Mouse (Mus musculus) liver, embryonic 12.5 days (tissue): ENCODE data around the gene Tpcn2. TPM values are rescaled to one million over a fixed set of nuclear protein-coding genes. Genes with fewer than 3 reads are reported as not detected.

Experiments
- ATAC-seq: fragments of 200-750 bp; cut with Nextera tagmentation; 2 replicates; pipeline ENCODE4 v1.8.0; 2017; ENCODE audit warnings: moderate number of reproducible peaks, mild to moderate bottlenecking, moderate library complexity
- H3K27ac ChIP-seq: fragments of 300-500 bp; sonication (generic); 2 replicates; pipeline ENCODE4 v1.5.1; 2016; ENCODE audit warnings: mild to moderate bottlenecking
- H3K27me3 ChIP-seq: fragments of 300-500 bp; sonication (generic); replicated peaks from 2 replicates; pipeline ENCODE4 v1.6.1; 2016; ENCODE audit warnings: mild to moderate bottlenecking, moderate library complexity
- H3K36me3 ChIP-seq: fragments of 300-500 bp; sonication (generic); 2 replicates; pipeline ENCODE4 v1.6.1; 2016; ENCODE audit warnings: mild to moderate bottlenecking, moderate library complexity
- H3K4me1 ChIP-seq: fragments of 300-500 bp; sonication (generic); 2 replicates; pipeline ENCODE4 v1.6.1; 2016
- H3K4me2 ChIP-seq: fragments of 300-500 bp; sonication (generic); 2 replicates; pipeline ENCODE4 v1.6.1; 2016; ENCODE audit warnings: mild to moderate bottlenecking, moderate library complexity
- H3K4me3 ChIP-seq: fragments of 300-500 bp; sonication (generic); 2 replicates; pipeline ENCODE4 v1.5.1; 2016; ENCODE audit warnings: mild to moderate bottlenecking, moderate library complexity
- H3K9ac ChIP-seq: fragments of 300-500 bp; sonication (generic); 2 replicates; pipeline ENCODE4 v1.6.1; 2016; ENCODE audit warnings: mild to moderate bottlenecking, moderate library complexity
- H3K9me3 ChIP-seq: fragments of 300-500 bp; sonication (generic); replicated peaks from 2 replicates; pipeline ENCODE4 v1.6.1; 2016; ENCODE audit warnings: mild to moderate bottlenecking, moderate library complexity
- WGBS: fragments of 180-500 bp; shearing (Covaris S2); methylation state at CpG from one replicate; pipeline ENCODE4 v1.1.7; 2016; ENCODE audit not compliant: insufficient replicate concordance; 5-methylcytosine and 5-hydroxymethylcytosine counted together
- polyA plus RNA-seq: library from polyadenylated mRNA; unstranded; fragments of >200 nt; fragmentation: Nextera tagmentation; extraction: Ambion mirVana; gene quantifications from 2 replicates; pipeline ENCODE4 v1.2.1, GENCODE M21; 2016

Tpcn2 gene
- polyA plus RNA-seq, 1 experiment from 2014 or later, result 2.9 TPM

DNA sequence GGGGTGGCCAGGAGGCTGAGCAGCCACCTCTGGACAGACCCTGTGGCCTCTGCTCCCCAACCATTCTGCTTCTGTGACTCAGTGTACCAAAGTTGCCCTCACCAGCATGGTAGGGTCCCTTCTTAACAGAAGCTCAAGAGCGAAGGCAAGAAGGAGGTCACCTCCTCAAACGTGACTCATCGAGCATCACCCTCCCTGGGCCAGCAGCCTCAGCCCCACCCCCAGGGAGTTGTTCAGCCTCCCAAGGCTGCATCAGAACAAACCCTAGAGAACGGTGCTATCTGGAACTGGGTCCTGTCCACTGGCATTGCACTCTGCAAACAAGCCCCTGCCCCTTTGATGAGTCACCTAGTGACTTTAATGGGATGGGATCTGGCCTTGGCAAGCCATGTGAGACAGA is 25.1 kb upstream of the Tpcn2 start:
- Histone ChIP-seq H3K9ac (no peak overlapping the region), H3K9me3 (no peaks in the 10 kb centered on the region), H3K4me2 (no peak overlapping the region), H3K27ac (no peak overlapping the region), H3K4me1 (no peaks in the 10 kb centered on the region), H3K4me3 (no peak overlapping the region), H3K36me3 (no peaks in the 10 kb centered on the region), H3K27me3 (peaks cover 15% of the 10 kb centered on the region; the same call in 1 of the 2 replicates)
- WGBS, result 45% methylated on average over 4 of the region's 4 CpGs
- ATAC-seq, result no peak

DNA sequence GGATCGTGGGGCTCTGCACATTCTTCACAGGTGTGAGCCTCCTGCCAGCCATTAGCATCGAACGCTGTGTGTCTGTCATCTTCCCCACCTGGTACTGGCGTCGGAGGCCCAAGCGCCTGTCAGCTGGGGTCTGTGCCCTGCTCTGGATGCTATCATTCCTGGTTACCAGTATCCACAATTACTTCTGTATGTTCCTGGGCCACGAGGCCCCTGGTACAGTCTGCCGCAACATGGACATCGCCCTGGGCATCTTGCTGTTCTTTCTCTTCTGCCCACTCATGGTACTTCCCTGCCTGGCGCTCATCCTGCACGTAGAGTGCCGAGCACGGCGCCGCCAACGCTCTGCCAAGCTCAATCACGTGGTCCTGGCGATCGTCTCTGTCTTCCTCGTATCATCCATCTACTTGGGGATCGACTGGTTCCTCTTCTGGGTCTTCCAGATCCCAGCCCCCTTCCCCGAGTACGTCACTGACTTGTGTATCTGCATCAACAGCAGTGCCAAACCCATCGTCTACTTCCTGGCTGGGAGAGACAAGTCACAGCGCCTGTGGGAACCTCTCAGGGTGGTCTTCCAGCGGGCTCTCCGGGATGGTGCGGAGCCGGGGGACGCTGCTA is 24.4 kb upstream of the Tpcn2 start:
- no peak for ATAC-seq

DNA sequence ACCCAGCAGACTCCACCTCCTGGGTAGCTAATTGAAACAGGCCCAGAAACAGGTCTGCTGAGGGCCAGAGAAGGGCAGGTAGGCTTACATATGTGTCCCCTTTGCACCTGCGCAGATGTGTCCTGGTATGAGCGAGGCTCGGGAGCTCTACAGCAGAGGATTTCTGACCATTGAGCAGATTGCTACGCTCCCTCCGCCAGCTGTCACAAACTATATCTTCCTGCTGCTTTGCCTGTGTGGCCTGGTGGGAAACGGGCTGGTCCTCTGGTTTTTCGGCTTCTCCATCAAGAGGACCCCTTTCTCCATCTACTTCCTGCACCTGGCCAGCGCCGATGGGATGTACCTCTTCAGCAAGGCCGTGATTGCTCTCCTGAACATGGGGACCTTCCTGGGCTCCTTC is 23.8 kb upstream of the Tpcn2 start:
- Histone ChIP-seq H3K4me3 (no peak overlapping the region), H3K4me1 (peaks cover 9% of the 10 kb centered on the region), H3K27me3 (peaks cover 15% of the 10 kb centered on the region; the same call in 1 of the 2 replicates), H3K9me3 (no peaks in the 10 kb centered on the region), H3K4me2 (no peak overlapping the region), H3K36me3 (no peaks in the 10 kb centered on the region), H3K27ac (no peak overlapping the region), H3K9ac (no peak overlapping the region)
- ATAC-seq, result no peak
- 68% methylated on average over 10 of the region's 10 CpGs for WGBS

More for the DNA sequence above, 24.4 kb upstream of the Tpcn2 start:
- 54% methylated on average over 30 of the region's 30 CpGs for WGBS
- no peaks in the 10 kb centered on the region for H3K36me3 ChIP-seq
- H3K27me3 ChIP-seq, result peaks cover 15% of the 10 kb centered on the region; the same call in 1 of the 2 replicates
- H3K4me3 ChIP-seq, result no peak overlapping the region
- H3K9me3 ChIP-seq, result no peaks in the 10 kb centered on the region
- no peak overlapping the region for H3K4me2 ChIP-seq
- no peak overlapping the region for H3K9ac ChIP-seq
- peaks cover 3% of the 10 kb centered on the region; the same call in 1 of the 2 replicates for H3K4me1 ChIP-seq
- no peak overlapping the region for H3K27ac ChIP-seq

DNA sequence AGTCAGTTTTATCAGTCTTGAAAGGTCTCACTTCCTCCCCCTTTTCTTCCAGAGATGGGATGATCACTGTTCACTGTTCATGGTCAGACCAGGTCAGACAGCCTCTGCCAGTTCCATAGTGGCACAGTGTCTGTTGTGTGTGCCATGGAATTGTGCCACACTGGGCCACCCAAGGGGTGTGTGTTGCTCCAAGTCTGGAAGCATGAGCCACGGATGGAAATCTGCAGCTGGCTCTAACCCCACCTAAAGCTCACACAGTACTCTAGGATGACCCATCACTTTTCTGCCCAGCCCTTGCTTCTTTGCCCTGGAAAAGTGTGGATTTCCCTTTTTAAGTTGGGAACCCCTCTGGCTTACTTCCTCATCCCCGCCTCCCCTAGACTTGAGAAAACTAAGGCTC is 20.3 kb upstream of the Tpcn2 start:
- WGBS, result 55% methylated on average over 2 of the region's 2 CpGs

DNA sequence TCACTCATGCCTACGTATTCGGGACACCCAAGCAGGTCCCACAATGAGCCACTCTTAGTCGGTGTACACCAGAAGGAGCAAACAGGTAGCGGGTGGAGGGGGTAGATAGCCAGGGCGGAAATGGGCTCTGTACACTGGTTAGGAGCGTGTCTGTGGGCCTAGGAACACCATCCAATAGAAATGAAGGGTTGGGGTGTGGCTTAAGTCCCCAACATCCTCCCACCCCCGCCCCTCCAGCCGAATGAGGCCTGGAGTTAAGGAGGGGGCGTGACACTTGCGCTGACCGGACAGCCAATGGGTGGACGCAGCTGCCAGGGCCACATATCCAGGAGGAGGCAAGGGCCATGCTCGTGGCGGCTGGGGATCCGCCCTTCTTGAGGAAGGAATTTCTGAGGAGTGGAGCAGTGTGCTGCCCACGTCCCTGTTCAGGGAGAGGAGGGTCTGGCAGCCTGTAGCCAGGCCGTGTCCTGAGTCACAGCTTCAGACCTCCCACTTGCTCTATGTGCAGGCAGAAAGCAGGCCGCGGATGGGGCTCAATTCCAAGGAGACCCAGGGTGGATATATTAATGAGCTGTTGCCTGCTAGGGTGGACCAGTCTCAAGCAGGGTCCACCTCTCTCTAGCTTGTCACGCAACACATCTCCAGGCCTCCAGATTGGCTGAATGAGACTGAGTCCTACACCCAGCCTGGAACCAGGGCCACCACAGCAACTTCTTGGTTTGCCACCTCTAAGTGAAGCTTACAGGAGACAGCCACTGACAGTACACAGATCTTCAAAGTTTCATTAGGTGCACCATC is 18.9 kb upstream of the Tpcn2 start:
- no peaks in the 10 kb centered on the region for H3K9me3 ChIP-seq
- peak overlapping the region; percentile 56 for H3K4me2 ChIP-seq
- H3K9ac ChIP-seq, result 0 out of 2 replicates have a peak overlapping the region, but pooled peaks have one; percentile 4
- peak; percentile 88 for ATAC-seq
- peak overlapping the region; percentile 13; the same call in 1 of the 2 replicates for H3K4me3 ChIP-seq
- 8% methylated on average over 20 of the region's 20 CpGs for WGBS
- H3K4me1 ChIP-seq, result peaks cover 17% of the 10 kb centered on the region
- H3K36me3 ChIP-seq, result no peaks in the 10 kb centered on the region
- H3K27ac ChIP-seq, result no peak overlapping the region
- H3K27me3 ChIP-seq, result peaks cover 21% of the 10 kb centered on the region; the same call in 1 of the 2 replicates

More for the DNA sequence above, 20.3 kb upstream of the Tpcn2 start:
- Histone ChIP-seq H3K9me3 (no peaks in the 10 kb centered on the region), H3K4me1 (peaks cover 17% of the 10 kb centered on the region), H3K27ac (no peak overlapping the region), H3K36me3 (no peaks in the 10 kb centered on the region), H3K27me3 (peaks cover 29% of the 10 kb centered on the region; the same call in 1 of the 2 replicates), H3K9ac (no peak overlapping the region), H3K4me2 (no peak overlapping the region), H3K4me3 (no peak overlapping the region)
- no peak for ATAC-seq

DNA sequence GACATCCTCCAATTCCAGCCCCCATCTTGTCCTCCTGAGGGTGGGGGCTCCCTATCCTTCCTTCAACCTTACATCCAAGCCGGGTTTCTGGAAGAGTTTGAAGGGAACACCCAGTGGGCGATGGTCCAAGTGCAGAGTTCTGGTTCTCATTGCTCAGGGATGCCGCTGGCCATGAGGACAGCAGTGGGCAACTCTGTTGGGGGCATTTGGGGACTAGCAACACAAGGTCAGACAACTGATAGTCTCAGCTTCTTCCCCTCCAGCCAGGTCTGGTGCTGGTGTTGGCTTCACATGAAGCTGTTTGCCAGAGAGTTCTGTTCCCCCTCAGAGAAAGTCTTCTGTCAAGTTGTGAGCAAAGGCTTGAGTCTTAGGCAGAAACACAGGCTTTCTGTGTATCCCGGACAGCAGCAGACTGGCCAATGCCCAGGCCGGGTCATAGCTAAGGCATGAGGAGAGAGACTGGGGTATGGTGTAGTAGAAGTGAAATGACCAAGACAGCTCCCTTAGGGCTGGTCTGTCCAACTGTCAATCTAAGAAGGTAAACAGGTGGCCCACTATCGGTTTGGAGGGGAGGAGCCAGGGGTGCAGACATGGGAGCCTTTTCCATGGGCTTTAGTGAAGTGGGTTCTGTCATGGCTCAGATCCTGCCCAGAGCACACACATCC is 17.7 kb upstream of the Tpcn2 start:
- H3K4me3 ChIP-seq, result no peak overlapping the region
- H3K27me3 ChIP-seq, result peaks cover 24% of the 10 kb centered on the region; the same call in 1 of the 2 replicates
- no peak overlapping the region for H3K27ac ChIP-seq
- peaks cover 17% of the 10 kb centered on the region for H3K4me1 ChIP-seq
- ATAC-seq, result no peak
- no peak overlapping the region for H3K4me2 ChIP-seq
- no peak overlapping the region for H3K9ac ChIP-seq
- no peaks in the 10 kb centered on the region for H3K36me3 ChIP-seq
- H3K9me3 ChIP-seq, result no peaks in the 10 kb centered on the region
- 69% methylated on average over 6 of the region's 6 CpGs for WGBS

DNA sequence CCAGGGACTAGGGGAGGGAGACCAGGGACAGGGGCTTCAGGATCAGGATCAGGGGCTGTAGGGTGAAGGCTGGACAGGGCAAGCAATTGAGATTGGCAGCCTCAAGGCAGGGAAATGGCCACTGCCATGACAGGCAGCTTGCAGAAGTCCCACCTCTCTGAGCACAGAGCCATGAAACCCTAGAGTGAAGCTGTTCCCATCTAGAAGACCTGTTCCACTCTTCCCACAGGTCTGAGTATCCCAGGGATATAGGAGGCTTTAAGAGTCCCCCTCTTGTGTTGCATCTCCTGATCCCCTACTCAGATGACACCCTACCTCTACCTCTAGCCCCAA is 17.2 kb upstream of the Tpcn2 start:
- no peaks in the 10 kb centered on the region for H3K9me3 ChIP-seq
- H3K36me3 ChIP-seq, result no peaks in the 10 kb centered on the region
- no peak overlapping the region for H3K4me2 ChIP-seq
- no peak overlapping the region for H3K27ac ChIP-seq
- H3K27me3 ChIP-seq, result peaks cover 24% of the 10 kb centered on the region; the same call in 1 of the 2 replicates
- H3K9ac ChIP-seq, result no peak overlapping the region
- no peak overlapping the region for H3K4me3 ChIP-seq
- ATAC-seq, result no peak
- peaks cover 17% of the 10 kb centered on the region for H3K4me1 ChIP-seq

DNA sequence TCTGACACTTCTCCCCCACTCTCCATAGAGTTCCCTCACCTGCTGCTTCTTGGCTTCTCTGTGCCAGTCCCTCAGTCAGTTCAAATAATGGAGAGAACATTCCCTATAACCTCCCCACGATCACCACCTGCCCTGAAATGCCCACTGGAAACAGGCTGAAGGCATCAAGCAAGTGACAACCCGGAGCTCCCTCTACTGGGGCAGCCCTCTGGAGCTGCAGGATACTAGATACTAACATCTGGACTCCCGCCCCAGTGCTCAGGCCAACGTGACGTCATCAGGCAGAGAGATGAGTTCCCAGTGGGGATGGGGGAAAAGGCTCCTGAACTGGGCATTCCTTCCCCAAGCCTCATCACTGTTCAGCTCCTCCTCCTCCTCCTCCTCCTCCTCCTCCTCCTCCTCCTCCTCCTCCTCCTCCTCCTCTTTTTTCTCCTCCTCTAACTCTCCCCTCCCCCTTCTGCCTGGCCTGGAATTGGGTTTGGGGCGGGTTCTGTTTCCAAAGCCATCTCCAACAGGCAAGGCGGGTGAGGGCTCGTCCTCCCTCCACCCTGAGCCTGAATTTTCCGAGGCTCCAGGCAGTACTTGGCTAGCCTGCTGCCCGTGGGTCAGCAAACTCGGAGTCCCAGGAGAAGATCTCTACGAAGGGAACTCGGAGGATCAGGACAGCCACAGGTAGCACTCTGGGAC is 16.7 kb upstream of the Tpcn2 start, which contains the start of gene Mrgprf:
TSS of gene Mrgprf (plus strand) at position 508 of the 687 bp plus-strand sequence.
- no peak within 1 kb of the TSS for H3K4me3 ChIP-seq
- H3K9ac ChIP-seq, result no peak within 1 kb of the TSS
- H3K27ac ChIP-seq, result no peak within 1 kb of the TSS
- no peak within 1 kb of the TSS for H3K4me2 ChIP-seq
- WGBS, result 25% methylated on average over 12 of the region's 13 CpGs
- H3K9me3 ChIP-seq, result no peaks in the 10 kb centered on the region
- H3K4me1 ChIP-seq, result peaks cover 17% of the 10 kb centered on the region
- H3K27me3 ChIP-seq, result peaks cover 24% of the 10 kb centered on the region; the same call in 1 of the 2 replicates
- no peaks in the 10 kb centered on the region for H3K36me3 ChIP-seq
- ATAC-seq, result no peak

DNA sequence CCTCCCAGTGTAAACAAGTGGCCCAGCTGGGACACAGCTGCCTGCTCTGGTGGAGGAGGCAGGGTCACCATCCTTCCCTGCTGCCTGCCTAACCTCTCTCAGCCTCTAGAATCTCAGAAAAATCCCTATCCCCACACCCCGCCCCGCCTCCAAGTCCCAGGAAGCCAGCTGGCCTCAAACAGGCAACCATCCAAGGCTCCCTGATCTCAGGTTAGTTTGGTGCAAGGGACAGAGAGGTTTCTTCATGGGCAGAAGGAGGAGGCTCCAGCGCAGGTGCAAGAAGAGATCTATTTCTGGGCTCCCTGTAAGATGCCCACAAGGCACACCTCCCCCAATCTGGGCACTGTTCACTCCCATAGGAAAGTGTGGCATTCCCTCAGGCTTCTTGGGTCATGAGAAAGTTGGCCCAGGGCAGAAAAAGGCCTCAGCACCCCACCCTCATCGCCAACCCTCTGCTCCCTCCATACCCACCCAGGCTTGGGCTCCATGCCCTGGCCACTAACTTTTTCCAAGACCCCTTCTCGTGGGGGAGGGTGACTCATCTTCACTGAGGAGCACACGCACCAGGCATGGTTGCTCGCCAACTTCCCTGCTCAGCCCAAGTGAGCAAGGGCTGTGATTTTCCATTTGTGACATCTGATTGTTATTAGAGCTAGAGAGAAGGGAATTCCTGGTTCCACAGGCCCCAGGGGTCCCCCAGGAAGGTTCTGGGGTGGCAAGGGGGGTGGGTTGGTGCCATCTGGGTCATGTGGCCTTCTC is 15.9 kb upstream of the Tpcn2 start:
- Histone ChIP-seq H3K36me3 (no peaks in the 10 kb centered on the region), H3K27me3 (peaks cover 24% of the 10 kb centered on the region; the same call in 1 of the 2 replicates), H3K4me2 (no peak overlapping the region), H3K9me3 (no peaks in the 10 kb centered on the region), H3K27ac (no peak overlapping the region), H3K4me1 (peaks cover 17% of the 10 kb centered on the region), H3K9ac (no peak overlapping the region), H3K4me3 (no peak overlapping the region)
- ATAC-seq, result no peak
- WGBS, result 44% methylated on average over 7 of the region's 7 CpGs

DNA sequence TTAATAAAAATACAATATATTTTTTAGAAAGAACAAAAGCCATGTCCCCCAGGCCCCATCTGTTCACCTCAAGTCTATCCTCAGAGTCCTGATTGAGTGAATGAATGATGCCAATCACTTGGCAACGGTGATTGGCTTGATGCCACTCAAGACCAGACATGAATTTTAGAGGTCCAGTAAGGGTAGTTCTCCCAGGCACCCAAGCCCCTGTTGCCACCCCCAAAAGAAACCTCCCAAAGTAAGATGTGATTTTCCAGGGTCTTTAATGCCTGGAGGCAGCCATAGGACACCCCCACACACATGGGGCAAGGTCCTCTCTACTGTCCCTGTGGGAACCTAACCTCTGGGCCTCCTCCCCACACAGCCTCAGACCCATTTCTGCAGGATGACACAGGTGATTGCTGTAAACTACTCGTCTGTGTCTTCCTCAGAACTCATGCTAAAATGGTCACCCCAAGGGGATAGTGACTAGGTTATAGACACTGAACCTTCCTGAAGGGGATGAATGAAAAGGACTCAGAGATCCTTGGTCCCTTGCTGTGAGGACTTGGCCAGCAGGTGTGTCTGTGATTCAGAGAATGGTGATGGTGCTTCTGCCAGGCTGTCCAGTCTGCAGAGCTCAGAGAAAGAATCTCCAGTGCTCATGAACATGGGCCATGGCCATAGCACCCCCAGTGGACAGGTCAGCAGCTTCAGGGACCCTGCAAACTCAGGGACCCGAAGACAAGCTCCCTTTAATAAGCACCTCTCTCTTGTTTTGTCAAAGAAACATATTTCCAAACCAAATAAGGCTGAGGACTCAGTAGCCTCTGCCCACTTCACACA is 15.1 kb upstream of the Tpcn2 start:
- 51% methylated on average over 3 of the region's 3 CpGs for WGBS

More for the DNA sequence above, 15.1 kb upstream of the Tpcn2 start:
- Histone ChIP-seq H3K9ac (no peak overlapping the region), H3K4me3 (no peak overlapping the region), H3K4me2 (no peak overlapping the region), H3K4me1 (peaks cover 17% of the 10 kb centered on the region), H3K27me3 (peaks cover 24% of the 10 kb centered on the region; the same call in 1 of the 2 replicates), H3K9me3 (no peaks in the 10 kb centered on the region), H3K27ac (no peak overlapping the region), H3K36me3 (no peaks in the 10 kb centered on the region)
- no peak for ATAC-seq
